In genomic region chr11:89299784-89300775, GRCm38 (mm10) we compare ENCODE assay signal across 10 mouse cellular contexts. TPM values are rescaled to one million over a fixed set of nuclear protein-coding genes. Genes with fewer than 3 reads are reported as not detected.
DNase-seq lines count a peak whose midpoint lies in the region; ATAC-seq and TF ChIP-seq lines count a peak whose summit lies in the region.
"Had no signal": no experiment of that assay in that cellular context is flagged by ENCODE, and none has a peak within 500 bp of the region (broad histone marks: within the 10 kb centered on the region; RNA-seq: fewer than 3 reads in every experiment).

No protein-coding gene starts in this region.

- intact Hi-C loops in gastrocnemius, adult 2 months (cut with DNase I), result no loop called here
- intact Hi-C loops in gastrocnemius, postnatal 36 days (cut with DNase I), result no loop called here
- intact Hi-C loops in gastrocnemius, postnatal 14 days (cut with DNase I; ENCODE audit: low total_unique reads), result loop anchor here (5.0 kb wide), 1 partner anchor 198 kb away; no protein-coding TSS in a partner anchor

- H3K27me3 ChIP-seq in hindbrain, embryonic 10.5 days (ENCODE audit: insufficient read depth, poor library complexity, severe bottlenecking), result peaks cover 49% of the 10 kb centered on the region
- peaks cover 4% of the 10 kb centered on the region; the same call in 1 of the 2 replicates for H3K27me3 ChIP-seq in midbrain, embryonic 14.5 days (ENCODE audit: control insufficient read depth, insufficient read depth, low read length)

- ATAC-seq in midbrain, embryonic 14.5 days (ENCODE audit: low FRiP score, low TSS enrichment), result no peak
- no peak for ATAC-seq in inflammation-experienced regulatory T-cells, adult 6 months
- ATAC-seq: activated CD4-positive, CD25-positive, alpha-beta regulatory T cell, adult 4 months had no signal

- H3K36me3 ChIP-seq in hindbrain, embryonic 10.5 days, result no peaks in the 10 kb centered on the region
- H3K36me3 ChIP-seq in midbrain, embryonic 14.5 days (ENCODE audit: control insufficient read depth, insufficient read depth, low read length), result no peaks in the 10 kb centered on the region
- H3K36me3 ChIP-seq: liver, embryonic 13.5 days had no signal

- H3K4me2 ChIP-seq in midbrain, embryonic 14.5 days (ENCODE audit: low read length), result peak overlapping the region; percentile 95

- no peak for TF ChIP-seq CTCF in gastrocnemius, adult 2 months (IDR thresholded peaks at IDR 0.05)

- peak overlapping the region; percentile 36; the same call in 1 of the 2 replicates for H3K9ac ChIP-seq in midbrain, embryonic 14.5 days (replicated peaks; ENCODE audit: low read length)
- H3K9ac ChIP-seq: liver, embryonic 13.5 days had no signal

- H3K4me1 ChIP-seq in hindbrain, embryonic 10.5 days (replicated peaks), result peaks cover 56% of the 10 kb centered on the region
- peaks cover 16% of the 10 kb centered on the region for H3K4me1 ChIP-seq in midbrain, embryonic 14.5 days (ENCODE audit: control insufficient read depth, insufficient read depth, low read length)

- H3K4me3 ChIP-seq in gastrocnemius, adult 2 months, result peak overlapping the region; percentile 81
- peak overlapping the region; percentile 73 for H3K4me3 ChIP-seq in hindbrain, embryonic 10.5 days
- H3K4me3 ChIP-seq in midbrain, embryonic 14.5 days (replicated peaks; ENCODE audit: low read depth, low read length), result peak overlapping the region; percentile 65

- 1% methylated on average over 26 of the region's 26 CpGs for WGBS in hindbrain, embryonic 10.5 days
- under 1% methylated on average over 26 of the region's 26 CpGs for WGBS in midbrain, embryonic 14.5 days

- no peak overlapping the region for H3K27ac ChIP-seq in gastrocnemius, adult 2 months
- peak overlapping the region; percentile 79 for H3K27ac ChIP-seq in hindbrain, embryonic 10.5 days
- H3K27ac ChIP-seq in midbrain, embryonic 14.5 days (replicated peaks; ENCODE audit: low read depth, low read length), result 0 out of 2 replicates have a peak overlapping the region, but pooled peaks have one; percentile 37
- H3K27ac ChIP-seq: liver, embryonic 13.5 days had no signal

- no peak for DNase-seq in gastrocnemius, adult 2 months
- DNase-seq in gastrocnemius, postnatal 36 days, result no peak
- DNase-seq in ES-CJ7 (ENCODE audit: low read depth, low spot score), result peak; percentile 13
- DNase-seq in hindbrain, embryonic 10.5 days (ENCODE audit: low spot score), result peak; percentile 69
- DNase-seq in midbrain, embryonic 14.5 days, result no peak
- no peak for DNase-seq in right cerebral cortex, postnatal 36 days (ENCODE audit: low spot score in 2 of 2)
- no peak for DNase-seq in gastrocnemius, postnatal 14 days
- DNase-seq: liver, embryonic 13.5 days had no signal

- H3K9me3 ChIP-seq in hindbrain, embryonic 10.5 days, result no peaks in the 10 kb centered on the region
- no peaks in the 10 kb centered on the region for H3K9me3 ChIP-seq in midbrain, embryonic 14.5 days (ENCODE audit: control insufficient read depth, low read length)
- H3K9me3 ChIP-seq: liver, embryonic 13.5 days had no signal

RNA-seq across cellular contexts. Expression of gene Nog, which starts 2.1 kb away (rescaled TPM):
- total RNA-seq in gastrocnemius, adult 2 months (2021), result 1 to 10 TPM; 3.1 to 3.5 TPM
- total RNA-seq in gastrocnemius, postnatal 36 days (2021), result 1 to 10 TPM; 2.3 to 3.1 TPM
- polyA plus RNA-seq in hindbrain, embryonic 10.5 days (2016; fragmentation: Nextera tagmentation; extraction: Ambion mirVana), result 2.2 and 4.3 TPM in 2 replicates
- polyA plus RNA-seq in midbrain, embryonic 14.5 days (2014; fragmentation: Nextera tagmentation; extraction: Ambion mirVana), result 4.3 and 5.2 TPM in 2 replicates
- polyA plus RNA-seq in inflammation-experienced regulatory T-cells, adult 6 months (2017; shearing (Covaris generic)), result not detected
- 1 to 10 TPM; 1.4 to 1.7 TPM for total RNA-seq in gastrocnemius, postnatal 14 days (2021)
- polyA plus RNA-seq: activated CD4-positive, CD25-positive, alpha-beta regulatory T cell, adult 4 months; liver, embryonic 13.5 days had no signal

Comparison
In these comparisons a context has a peak if more than half of its experiments do, and no peak if none do; other contexts are left out.
1. DNase-seq: peak in ES-CJ7 (single experiment) and hindbrain, embryonic 10.5 days (single experiment); none in gastrocnemius, adult 2 months (single experiment), gastrocnemius, postnatal 36 days (0 of 2), midbrain, embryonic 14.5 days (single experiment), right cerebral cortex, postnatal 36 days (0 of 2) and gastrocnemius, postnatal 14 days (single experiment).
2. Peak in every context shown above with its lines, with median percentiles within 50 percentile points of each other: H3K4me3 ChIP-seq.